Mouse (Mus musculus) thymus, postnatal 25 days (tissue): ENCODE data around the gene Col13a1.

Source experiments
- DNase-seq: peaks from one replicate; pipeline ENCODE4 v3.0.0; 2022

Gene Col13a1

GRCm38 (mm10) chr10:61967207-61967606 is 11.7 kb downstream of the Col13a1 start:
- DNase-seq: no peak

DNA sequence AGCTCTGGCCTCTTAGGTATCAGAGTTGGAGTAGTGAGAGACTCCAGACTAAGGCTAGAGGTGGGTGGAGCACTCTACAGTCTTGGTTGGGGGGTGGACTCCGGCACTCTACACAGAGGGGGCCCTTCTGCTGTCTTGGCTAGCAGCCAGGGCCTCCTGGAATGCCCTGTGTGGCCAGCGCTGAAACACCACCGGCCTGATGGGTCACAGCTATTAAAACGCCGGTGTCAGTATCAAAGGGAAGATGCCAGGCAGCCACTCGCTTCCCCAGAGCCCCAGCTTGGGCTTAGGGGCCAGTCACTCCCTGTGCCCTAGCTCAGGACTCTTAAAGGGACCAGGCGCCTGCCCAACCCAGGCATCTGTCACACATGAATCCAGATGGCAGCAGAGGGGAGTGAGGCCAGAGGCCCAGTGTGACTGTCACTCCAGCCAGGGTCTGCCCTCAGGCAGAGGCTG is 13.5 kb downstream of the Col13a1 start:
- DNase-seq: no peak

DNA sequence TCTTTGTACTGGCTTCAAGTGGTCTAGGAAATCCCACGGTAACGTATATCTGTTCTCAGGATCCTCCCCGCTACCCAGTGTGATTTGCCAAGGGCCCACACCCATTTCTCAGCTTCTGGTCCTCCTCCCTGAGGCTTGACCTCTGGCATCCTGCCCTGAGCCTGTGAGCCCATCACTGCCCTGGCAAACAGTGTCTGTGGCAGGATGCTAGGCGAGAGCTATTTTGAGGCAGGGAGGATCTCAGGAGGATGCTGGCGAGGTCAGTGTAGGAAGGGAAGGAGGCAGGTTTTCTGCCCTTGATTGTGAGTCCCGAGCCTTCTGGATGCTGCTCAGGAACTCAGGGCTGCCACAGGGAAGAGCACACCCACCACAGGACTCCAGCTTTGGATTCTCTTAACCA is 22.2 kb downstream of the Col13a1 start:
- no peak for DNase-seq

GRCm38 (mm10) chr10:61953916-61954315 is 25.0 kb downstream of the Col13a1 start:
- DNase-seq: no peak

- DNase-seq: no peak
Observed at GRCm38 (mm10) chr10:61949542-61949941, 29.4 kb downstream of the Col13a1 start.

DNA sequence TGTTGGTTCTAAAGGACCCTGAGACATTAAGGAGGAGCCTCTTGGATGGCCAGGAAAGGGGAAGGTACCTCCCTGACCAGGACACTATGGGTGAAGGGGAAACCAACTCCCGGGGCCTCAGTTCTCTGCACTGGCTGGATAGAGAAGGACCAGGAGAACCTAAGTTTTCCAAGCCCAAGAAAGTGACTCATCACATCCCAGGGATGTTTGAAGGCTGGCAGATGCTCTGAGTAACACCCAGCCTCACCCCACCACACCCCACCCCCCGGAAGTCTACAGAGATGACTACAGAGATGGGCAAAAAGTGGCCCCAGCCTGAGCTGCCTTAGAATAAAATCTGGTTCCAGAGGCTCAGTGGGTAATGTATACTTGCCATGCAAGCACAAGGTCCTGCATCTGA is 34.5 kb downstream of the Col13a1 start:
- no peak for DNase-seq

DNA sequence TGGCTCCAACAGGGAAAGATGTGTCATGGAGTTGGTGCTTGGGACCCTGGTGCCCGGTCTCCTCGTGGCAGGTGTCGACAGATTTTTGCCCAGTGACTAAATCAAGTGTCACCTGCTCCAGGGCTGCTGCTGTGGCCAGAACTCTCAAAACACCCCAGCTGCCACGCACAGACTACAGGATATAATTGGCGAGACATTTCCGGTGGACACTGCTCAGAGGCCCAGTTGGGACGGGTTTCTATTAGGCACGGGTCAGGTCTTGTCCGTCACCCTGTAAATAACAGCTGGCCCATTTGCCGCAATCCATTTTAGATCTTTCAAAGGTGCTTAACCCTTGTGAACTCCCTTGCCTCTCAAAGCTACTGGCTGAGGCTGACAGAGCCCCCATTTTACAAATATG is 35.4 kb downstream of the Col13a1 start:
- no peak for DNase-seq

GRCm38 (mm10) chr10:61942719-61943118 is 36.2 kb downstream of the Col13a1 start:
- DNase-seq: no peak

DNA sequence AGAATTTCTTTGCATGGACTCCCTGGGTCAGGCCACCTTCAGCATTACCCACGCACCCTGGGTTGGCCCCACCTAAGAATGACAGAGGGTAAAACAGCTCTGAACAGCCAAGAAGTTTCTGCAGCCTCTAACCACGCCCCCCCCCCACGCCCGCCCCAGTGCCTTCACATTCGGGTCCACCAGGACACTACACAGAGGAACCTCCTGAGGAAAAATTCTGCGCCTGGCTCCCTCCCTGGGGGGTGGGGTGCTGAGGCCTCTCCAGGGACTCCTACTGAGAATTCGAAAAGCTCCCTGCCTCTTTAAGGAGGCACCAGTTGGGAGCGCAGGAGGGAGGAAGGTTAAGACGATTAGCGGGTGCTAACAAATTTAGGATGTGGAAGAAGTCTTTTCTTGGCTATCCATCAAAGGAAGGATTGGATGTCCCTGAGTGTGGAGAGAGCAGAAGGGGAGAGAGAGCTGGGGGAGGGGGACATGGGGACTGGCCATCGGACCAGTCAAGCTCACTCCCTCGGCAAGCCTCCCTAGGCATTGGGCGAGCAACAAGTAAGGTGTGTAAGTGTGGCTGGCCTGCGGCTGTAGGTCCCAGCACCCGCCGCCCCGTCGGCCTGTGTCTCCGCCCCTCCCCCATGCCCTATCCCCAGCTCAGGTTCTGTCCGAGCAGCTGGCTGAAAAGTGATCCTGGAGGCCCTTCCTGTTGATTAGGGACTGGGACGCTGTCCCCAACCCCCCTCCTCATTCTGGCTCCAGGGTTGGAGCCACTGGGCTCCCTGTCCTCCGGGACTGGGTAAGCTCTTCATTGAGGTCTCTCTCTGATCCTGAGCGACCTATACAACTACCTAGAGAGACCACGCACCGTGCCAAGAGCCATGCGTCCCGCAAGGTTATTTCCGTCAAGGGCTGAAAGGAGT is 42.4 kb downstream of the Col13a1 start:
- no peak for DNase-seq

- DNase-seq: no peak
Observed at GRCm38 (mm10) chr10:61931678-61932077, 47.2 kb downstream of the Col13a1 start.

- no peak for DNase-seq
Observed at GRCm38 (mm10) chr10:61929901-61930300, 49.0 kb downstream of the Col13a1 start.

DNA sequence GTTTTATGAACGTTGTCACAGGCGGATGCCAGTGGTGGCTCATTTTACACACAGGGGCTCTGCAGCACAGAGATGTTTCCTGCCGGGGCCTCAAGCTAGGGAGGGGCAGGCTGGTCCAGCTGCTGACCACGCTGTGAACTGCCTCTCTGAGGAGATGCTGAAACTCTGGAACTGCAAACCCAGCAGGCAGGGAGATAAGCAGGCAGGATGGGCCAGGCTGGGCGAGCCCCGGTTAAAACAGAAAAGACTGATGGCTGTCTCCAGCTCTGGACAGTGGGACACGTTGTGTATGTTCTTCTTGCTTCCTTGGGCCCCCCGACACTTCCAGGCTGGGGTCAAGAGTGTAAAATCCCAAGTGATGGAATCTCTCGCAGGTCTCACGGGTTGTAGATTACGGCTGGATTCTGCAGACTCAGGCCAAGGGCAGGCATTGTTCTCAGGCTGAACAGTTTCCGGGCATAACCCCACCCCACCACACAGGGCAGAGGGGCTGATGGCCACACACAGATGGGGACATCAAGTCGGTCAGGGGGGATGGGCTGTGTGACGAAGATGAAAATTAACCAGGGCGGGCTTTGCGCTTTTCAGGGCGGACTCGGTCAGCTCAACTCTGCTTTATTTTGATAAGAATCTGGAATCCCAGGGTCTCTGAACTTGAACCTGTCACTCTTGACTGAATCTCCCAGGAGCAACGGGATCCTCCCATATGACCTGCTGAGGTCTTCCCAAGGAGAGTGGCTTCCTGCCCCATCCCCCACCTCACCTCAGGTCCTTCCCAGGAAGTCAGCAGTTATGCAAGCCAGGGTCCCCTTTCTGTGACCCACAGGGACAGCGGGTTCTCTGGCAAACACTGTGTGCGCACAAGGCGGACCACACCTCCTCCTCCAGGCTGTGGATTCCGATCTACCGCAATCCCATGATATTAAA is 49.9 kb downstream of the Col13a1 start:
- DNase-seq: no peak

DNA sequence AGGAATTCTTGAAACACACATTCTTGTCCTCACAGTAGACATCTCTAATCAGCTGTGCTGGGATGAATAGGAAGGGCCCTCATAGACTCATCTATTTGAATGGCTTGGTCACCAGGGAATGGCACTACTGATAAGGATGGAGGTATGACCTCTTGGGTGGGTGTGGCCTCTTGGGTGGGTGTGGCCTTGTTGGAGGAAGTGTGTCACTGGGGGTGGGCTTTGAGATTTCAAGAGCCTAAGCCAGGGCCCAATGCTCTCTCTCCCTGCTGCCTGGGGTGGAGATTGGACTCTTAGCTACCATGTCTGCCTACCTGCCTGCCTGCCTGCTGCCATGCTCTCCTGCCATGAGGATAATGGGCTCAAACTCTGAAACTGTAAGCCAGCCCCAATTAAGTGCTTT is 53.2 kb downstream of the Col13a1 start:
- no peak for DNase-seq

GRCm38 (mm10) chr10:61920655-61921365 is 58.1 kb downstream of the Col13a1 start:
- no peak for DNase-seq

- no peak for DNase-seq
Observed at GRCm38 (mm10) chr10:61919924-61920654, 58.8 kb downstream of the Col13a1 start.

DNA sequence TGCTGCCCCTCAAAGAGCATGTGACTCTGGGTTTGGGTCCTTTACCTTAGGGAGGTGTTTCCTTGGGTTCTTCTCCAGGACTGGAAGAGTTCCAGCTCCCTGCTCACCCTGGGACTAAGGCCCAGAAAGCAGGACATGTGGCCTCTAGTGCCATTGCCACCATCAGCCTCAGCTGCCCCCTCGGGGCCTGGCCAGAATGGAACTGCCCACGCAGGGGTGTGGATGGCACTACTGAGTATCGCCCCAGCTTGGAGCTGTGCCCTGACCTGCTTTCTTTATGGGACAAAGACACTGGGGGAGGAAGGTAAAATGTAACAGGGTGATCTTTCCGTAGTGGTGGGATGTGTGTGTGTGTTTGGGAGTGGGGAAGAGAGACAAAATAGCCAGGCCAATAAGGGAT is 59.4 kb downstream of the Col13a1 start:
- no peak for DNase-seq

DNA sequence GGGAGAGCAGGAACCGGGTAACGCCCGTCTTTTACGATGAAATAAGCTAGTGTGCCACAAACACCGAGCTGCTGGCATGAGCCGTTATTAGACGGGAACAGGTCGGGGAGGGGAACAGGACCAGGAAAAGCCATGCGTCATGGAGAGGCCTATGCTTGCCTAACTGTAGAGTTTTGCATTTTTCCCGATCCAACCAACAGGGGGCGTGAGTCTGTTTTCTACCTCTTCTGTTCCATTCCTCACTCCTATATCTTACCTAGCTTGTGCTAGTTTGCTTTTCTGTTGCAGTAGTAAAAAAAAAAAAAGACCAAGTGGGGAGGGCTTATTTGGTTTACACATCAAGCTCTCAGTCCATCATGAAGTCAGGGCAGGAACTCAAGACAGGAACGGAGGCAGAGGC is 61.8 kb downstream of the Col13a1 start:
- no peak for DNase-seq

DNA sequence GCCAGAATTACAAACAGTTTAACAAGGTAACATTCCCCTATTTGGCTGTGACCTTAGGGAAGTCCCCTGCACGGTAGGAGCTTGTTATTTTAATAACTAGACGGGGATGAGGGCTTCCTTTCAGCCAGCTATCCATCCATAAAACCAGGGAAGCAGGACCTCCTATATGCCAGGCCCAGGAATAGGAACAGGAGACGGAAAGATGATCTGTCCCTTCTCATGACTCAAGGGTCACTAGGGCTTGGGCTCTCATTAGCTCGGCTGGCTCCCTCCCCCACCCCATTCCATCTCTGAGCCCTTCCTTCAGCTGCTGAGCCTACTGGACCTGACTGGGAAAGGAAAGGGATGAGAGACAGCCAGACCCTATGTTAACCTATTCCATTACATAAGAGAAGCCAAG is 67.1 kb downstream of the Col13a1 start:
- DNase-seq: no peak

- DNase-seq: no peak
Observed at GRCm38 (mm10) chr10:61909004-61909403, 69.9 kb downstream of the Col13a1 start.

- DNase-seq: peak; percentile 66
Observed at GRCm38 (mm10) chr10:61906226-61906625, 72.7 kb downstream of the Col13a1 start.

DNA sequence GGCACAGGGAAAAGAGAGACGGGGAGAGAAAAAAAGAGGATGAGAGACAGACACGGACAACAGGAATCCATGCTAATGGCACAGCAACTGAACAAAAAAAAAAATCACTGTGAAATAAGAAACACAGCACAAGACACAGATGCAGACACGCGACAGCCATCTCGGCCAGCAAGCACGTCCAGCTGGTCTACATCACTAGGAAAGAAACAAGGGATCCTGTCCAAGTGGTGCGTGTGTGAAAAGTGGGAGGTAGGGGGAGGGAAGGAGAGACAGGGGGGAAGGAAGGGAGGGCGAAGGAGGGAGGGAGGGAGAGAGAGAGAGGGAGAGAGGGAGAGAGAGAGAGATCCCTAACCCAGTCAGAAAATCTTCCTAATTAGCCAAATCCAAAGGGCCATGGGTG is 73.6 kb downstream of the Col13a1 start:
- DNase-seq: no peak

DNA sequence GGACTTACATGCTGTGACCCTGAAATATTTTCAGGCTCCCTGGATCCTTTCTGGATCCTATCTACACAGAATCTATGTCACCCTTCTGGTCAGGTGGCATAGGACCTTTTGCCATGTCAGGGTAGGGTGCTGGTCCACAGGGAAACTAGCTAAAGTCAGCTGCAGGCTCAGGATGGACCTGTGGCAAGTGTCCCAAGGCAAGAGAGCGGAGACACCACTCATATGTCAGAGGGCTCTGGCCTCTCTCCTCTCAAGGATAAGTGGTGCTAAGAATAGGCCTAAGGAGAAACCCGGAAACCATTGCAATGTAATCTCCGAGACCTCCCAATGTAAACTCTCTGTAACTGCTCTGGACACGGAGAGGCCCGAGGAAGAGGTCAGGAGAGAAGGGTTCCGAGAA is 80.8 kb downstream of the Col13a1 start:
- no peak for DNase-seq
